Mouse (Mus musculus) spleen, adult 2 months (tissue): ENCODE data around the gene Vwa8.

Source experiments
- CTCF ChIP-seq: fragments of 200-500 bp; IDR thresholded peaks from 2 replicates; pipeline ENCODE4 v1.5.1; 2011; ENCODE audit warnings: mild to moderate bottlenecking, inconsistent platforms; ENCODE audit not compliant: insufficient read depth, insufficient read length, insufficient replicate concordance; ENCODE audit errors: extremely low read depth
- POLR2A ChIP-seq: fragments of 200-500 bp; IDR thresholded peaks from 2 replicates; pipeline ENCODE4 v1.6.1; 2011; ENCODE audit warnings: low read depth, low read length, inconsistent platforms

DNA sequence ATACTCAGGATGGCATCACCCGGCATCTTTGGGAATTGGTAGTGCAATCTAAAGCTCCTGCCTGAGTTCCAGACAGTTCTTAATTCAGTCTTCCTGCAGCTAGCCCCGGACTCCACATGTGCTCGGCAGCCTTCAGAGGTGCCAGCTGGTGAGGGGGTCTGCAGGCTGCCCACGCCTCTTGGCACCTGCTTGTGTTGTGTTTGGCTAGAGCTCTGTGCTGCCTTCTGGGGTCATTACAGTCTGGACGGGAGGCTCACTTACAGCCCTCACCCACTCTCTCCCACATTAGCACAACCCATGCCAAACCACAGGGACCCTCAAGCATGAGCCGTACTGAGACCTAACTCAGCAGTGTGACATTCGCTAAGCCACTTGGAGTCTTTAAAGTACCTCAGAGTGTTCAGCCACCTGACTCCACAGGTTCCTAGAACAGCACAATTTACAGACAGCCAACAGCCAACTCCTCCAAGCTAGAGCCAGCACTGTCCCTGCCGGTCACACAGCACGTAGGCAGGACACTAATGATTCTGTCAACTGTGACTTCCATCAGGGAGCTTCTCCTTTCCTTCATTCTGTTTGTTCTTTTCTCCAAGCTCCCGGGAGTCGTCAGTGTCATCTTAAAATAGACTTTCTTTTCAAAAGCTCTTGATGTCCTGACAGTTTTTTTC is 336.3 kb downstream of the Vwa8 start:
- TF ChIP-seq CTCF (no peak), POLR2A (no peak)
